Mouse (Mus musculus): ENCODE measurements around the gene Zbtb17. TPM values are rescaled to one million over a fixed set of nuclear protein-coding genes. Genes with fewer than 3 reads are reported as not detected.

Gene Zbtb17
- 34.0 and 35.1 TPM in 2 replicates for polyA plus RNA-seq (2015; fragmentation: Nextera tagmentation; extraction: Ambion mirVana)

DNA sequence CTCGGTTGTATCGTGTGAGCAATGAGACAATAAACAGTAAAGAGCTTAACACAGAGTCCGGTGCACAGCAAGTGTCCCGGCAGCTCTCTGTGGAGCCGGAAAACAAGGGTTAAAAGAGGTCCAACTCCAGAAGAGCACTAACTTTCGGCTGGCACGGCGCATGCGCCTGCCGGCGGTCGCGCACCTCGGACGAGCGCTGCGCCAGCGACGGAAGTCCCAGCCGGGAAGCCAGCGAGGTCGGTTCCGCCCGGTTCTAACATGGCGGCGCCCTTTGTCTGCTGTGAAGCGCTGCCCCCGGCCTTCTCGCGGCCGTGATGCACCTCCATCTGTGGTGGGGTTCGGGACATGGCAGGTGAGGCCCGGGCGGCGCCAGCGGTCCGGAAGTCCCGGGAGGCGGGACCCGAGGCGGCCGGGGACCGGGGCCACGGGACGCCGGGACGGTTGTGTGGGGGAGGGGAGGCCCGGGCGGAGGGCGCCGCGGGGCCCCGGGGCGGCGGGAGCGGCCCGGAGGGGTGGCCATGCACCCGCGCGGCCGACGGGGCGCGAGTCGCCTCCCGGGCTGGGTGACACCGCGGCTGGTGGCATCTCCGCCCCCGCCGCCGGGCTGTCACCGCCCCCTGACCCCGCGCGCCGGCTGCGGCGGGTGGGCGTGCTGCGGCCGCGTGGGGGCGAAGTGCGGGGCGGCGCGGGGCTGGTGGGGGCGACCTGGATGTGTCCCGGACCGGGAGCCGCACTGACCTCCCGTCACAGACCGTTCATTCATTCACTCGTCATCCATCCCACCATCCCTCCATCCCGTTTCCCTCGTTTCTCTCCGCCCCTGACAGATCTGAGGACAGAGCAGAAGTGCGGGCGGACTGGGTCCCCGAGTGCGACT, at the start of gene Zbtb17:
Zbtb17 (plus strand) TSS at position 204 of the 877 bp plus-strand sequence.
- WGBS = under 1% methylated on average over 76 of the region's 102 CpGs
- H3K4me2 ChIP-seq (replicated peaks) = peak within 1 kb of the TSS; percentile 85
- H3K36me3 ChIP-seq = peaks cover 28% of the 10 kb centered on the region
- peak within 1 kb of the TSS; percentile 100 for H3K4me3 ChIP-seq (replicated peaks)
- peak; percentile 88 for ATAC-seq (ENCODE audit: insufficient number of reproducible peaks, low FRiP score, low TSS enrichment, low read depth)
- peak within 1 kb of the TSS; percentile 66 for H3K27ac ChIP-seq (replicated peaks)
- no peaks in the 10 kb centered on the region for H3K27me3 ChIP-seq
- H3K4me1 ChIP-seq = peaks cover 20% of the 10 kb centered on the region
- H3K9me3 ChIP-seq (replicated peaks) = no peaks in the 10 kb centered on the region
- peak within 1 kb of the TSS; percentile 96 for H3K9ac ChIP-seq

DNA sequence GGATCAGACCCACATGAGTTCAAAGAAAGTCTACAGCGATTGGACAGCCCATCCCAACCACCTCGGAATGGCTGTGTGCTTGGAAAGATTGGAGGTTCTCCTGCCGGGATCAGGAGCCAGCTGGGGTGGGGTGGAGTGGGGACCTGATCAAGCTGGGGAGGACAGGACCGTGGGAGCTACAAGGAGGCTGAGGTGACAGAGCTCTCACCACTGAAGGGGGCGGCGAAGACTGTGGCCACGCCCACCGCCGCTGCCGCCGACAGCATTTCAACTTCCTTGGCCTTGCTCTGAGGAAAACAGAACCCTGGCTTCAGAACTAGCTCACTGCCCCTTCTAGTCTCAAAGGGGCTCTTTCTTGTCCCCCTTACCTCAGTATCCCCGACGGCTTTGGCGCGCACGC, 49.7 kb upstream of the Zbtb17 start:
- H3K9ac ChIP-seq = no peak overlapping the region
- no peak overlapping the region for H3K4me3 ChIP-seq (replicated peaks)
- WGBS = 17% methylated on average over 16 of the region's 16 CpGs
- no peaks in the 10 kb centered on the region for H3K27me3 ChIP-seq
- peak overlapping the region; percentile 27; the same call in 1 of the 2 replicates for H3K4me2 ChIP-seq (replicated peaks)
- no peak overlapping the region for H3K27ac ChIP-seq (replicated peaks)
- ATAC-seq (ENCODE audit: insufficient number of reproducible peaks, low FRiP score, low TSS enrichment, low read depth) = no peak
- peaks cover 6% of the 10 kb centered on the region; the same call in 1 of the 2 replicates for H3K4me1 ChIP-seq
- H3K9me3 ChIP-seq (replicated peaks) = no peaks in the 10 kb centered on the region
- H3K36me3 ChIP-seq = no peaks in the 10 kb centered on the region

DNA sequence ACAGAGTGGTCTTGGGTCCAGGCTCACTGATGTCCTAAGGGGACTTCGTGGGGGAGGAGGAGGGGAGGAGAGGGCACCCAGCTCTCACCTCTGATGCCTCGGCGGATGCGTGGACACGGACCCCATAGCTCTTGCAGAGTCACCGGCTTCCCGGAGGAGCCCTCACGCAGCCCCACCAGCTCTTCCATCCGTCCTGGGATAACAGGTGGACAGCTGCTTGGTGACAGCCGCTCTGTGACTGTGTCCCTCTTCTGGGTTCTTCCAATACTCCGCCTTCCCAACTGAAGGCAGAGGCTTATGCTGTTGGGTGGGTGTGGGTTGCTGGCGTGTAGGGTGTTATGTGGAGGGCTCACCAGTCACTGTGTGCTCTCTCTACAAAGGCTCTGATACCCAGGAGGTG, 46.6 kb upstream of the Zbtb17 start:
- Histone ChIP-seq H3K36me3 (no peaks in the 10 kb centered on the region), H3K27ac (replicated peaks) (no peak overlapping the region), H3K9ac (no peak overlapping the region), H3K9me3 (replicated peaks) (no peaks in the 10 kb centered on the region), H3K27me3 (no peaks in the 10 kb centered on the region), H3K4me1 (peaks cover 6% of the 10 kb centered on the region; the same call in 1 of the 2 replicates), H3K4me2 (replicated peaks) (no peak overlapping the region), H3K4me3 (replicated peaks) (no peak overlapping the region)
- peak; percentile 44; the same call in 1 of the 2 replicates for ATAC-seq (ENCODE audit: insufficient number of reproducible peaks, low FRiP score, low TSS enrichment, low read depth)
- 68% methylated on average over 12 of the region's 12 CpGs for WGBS

DNA sequence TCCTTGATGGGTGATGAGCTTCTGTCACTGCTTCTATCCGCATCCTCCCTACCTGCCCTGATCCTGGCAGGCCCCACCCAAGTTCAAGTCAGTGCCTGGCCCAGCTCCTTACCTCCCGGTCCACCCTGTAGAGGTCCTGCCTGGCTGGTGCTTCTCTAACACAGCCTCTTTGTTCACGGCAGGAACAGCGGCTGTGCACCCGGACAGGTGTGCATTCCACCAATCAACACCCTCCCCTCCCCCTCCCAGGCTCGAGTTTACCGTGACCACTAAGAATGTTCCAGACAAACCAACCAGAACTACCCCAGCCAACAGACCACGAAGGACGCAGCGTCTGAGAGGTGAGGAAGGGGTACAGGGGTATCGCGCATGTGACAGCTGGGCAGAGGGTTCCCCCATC, 45.9 kb upstream of the Zbtb17 start, which contains the start of gene Clcnka:
Clcnka (minus strand) TSS at position 180 of the 400 bp plus-strand sequence.
- H3K9ac ChIP-seq = no peak within 1 kb of the TSS
- WGBS = 44% methylated on average over 12 of the region's 12 CpGs

DNA sequence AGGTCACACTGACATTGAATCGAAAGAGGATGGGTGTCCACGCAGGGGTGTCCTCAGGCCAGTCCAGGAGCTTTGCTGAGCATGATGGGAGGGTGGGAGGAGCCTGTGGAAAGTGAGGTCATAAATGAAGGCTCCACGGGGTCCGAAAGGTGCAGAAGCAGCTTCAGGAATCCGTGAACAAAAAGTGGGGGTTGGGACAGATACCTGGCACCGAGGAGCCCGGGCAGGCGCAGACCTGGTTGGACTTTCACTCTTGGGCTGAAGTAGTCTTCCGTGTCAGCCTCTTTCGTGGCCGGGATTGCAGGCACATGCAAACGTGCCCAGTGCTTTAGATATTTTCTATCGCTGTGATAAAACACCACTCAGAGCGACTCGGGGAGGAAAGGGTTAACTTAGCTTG, 44.3 kb upstream of the Zbtb17 start:
- WGBS = 82% methylated on average over 15 of the region's 15 CpGs
- no peak for ATAC-seq (ENCODE audit: insufficient number of reproducible peaks, low FRiP score, low TSS enrichment, low read depth)
- Histone ChIP-seq H3K27ac (replicated peaks) (no peak overlapping the region), H3K36me3 (no peaks in the 10 kb centered on the region), H3K4me3 (replicated peaks) (no peak overlapping the region), H3K9ac (no peak overlapping the region), H3K27me3 (no peaks in the 10 kb centered on the region), H3K4me1 (peaks cover 7% of the 10 kb centered on the region; the same call in 1 of the 2 replicates), H3K4me2 (replicated peaks) (no peak overlapping the region), H3K9me3 (replicated peaks) (no peaks in the 10 kb centered on the region)

More for the DNA sequence above, 45.9 kb upstream of the Zbtb17 start, which contains the start of gene Clcnka:
- no peaks in the 10 kb centered on the region for H3K27me3 ChIP-seq
- no peak within 1 kb of the TSS for H3K4me3 ChIP-seq (replicated peaks)
- peaks cover 6% of the 10 kb centered on the region; the same call in 1 of the 2 replicates for H3K4me1 ChIP-seq
- no peaks in the 10 kb centered on the region for H3K36me3 ChIP-seq
- no peak for ATAC-seq (ENCODE audit: insufficient number of reproducible peaks, low FRiP score, low TSS enrichment, low read depth)
- no peaks in the 10 kb centered on the region for H3K9me3 ChIP-seq (replicated peaks)
- H3K27ac ChIP-seq (replicated peaks) = no peak within 1 kb of the TSS
- no peak within 1 kb of the TSS for H3K4me2 ChIP-seq (replicated peaks)

DNA sequence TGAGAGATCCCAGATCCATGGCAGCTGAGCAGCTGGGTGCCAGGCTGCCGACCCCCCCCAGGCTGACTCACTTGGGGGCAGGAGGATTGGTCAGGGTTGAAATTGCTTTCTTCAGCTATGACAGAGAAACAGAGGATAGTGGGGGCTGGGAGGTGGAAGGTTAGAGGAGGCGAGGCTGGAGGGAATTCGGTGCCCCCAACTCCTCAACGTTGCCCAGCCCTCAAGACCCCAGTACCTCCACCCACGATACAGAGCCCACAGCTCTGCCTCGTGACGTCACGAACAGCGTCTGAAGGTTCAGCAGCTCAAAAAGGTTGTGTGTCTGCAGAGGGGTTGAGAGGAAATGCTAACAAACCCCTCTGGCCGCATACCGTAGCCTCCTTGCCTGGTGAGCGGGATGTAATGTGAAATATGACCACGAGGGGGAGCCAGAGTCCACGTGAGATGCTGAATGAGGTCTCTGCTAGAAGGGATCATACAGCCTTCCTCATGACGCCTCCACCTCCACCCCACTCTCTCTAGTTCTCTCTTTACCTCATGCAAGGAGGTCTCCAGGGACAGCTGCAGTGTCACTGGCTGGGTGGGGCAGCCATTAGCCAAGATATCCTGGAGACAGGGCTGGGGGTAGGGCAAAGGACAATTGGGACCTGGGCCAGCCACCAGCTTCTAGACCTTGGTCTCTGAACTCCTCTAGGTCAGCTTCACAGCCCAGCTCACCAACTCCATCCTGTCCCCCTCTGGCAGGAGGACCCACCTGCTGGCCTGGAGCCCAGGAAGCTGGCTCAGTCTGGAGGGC, 39.7 kb upstream of the Zbtb17 start:
- Histone ChIP-seq H3K27me3 (no peaks in the 10 kb centered on the region; the same call in 1 of the 2 replicates), H3K27ac (replicated peaks) (no peak overlapping the region), H3K4me3 (replicated peaks) (peak overlapping the region; percentile 23), H3K4me1 (peaks cover 7% of the 10 kb centered on the region; the same call in 1 of the 2 replicates), H3K4me2 (replicated peaks) (peak overlapping the region; percentile 46), H3K9me3 (replicated peaks) (no peaks in the 10 kb centered on the region), H3K36me3 (no peaks in the 10 kb centered on the region), H3K9ac (peak overlapping the region; percentile 10; the same call in 1 of the 2 replicates)
- WGBS = 9% methylated on average over 15 of the region's 15 CpGs
- ATAC-seq (ENCODE audit: insufficient number of reproducible peaks, low FRiP score, low TSS enrichment, low read depth) = peak; percentile 69

DNA sequence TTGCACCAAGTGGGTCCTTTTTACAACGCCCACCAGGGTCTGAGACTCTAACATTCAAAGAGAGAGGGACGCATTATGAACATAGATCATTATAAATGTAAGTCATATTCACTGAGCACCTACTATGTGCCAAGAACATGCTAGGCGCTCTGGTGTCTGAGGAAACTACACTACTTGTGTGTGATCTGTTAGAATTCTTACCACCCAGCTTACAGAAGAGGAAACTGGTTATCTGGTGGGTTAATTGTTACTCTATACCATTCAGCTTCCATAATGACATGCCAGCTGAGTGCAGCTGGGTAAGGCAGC, 39.2 kb upstream of the Zbtb17 start:
- no peak overlapping the region for H3K4me3 ChIP-seq (replicated peaks)
- no peak for ATAC-seq (ENCODE audit: insufficient number of reproducible peaks, low FRiP score, low TSS enrichment, low read depth)
- H3K4me2 ChIP-seq (replicated peaks) = no peak overlapping the region
- no peaks in the 10 kb centered on the region for H3K36me3 ChIP-seq
- no peak overlapping the region for H3K27ac ChIP-seq (replicated peaks)
- H3K4me1 ChIP-seq = peaks cover 7% of the 10 kb centered on the region; the same call in 1 of the 2 replicates
- H3K27me3 ChIP-seq = no peaks in the 10 kb centered on the region; the same call in 1 of the 2 replicates
- H3K9ac ChIP-seq = no peak overlapping the region; the same call in 1 of the 2 replicates
- 83% methylated on average over 3 of the region's 3 CpGs for WGBS
- H3K9me3 ChIP-seq (replicated peaks) = no peaks in the 10 kb centered on the region

DNA sequence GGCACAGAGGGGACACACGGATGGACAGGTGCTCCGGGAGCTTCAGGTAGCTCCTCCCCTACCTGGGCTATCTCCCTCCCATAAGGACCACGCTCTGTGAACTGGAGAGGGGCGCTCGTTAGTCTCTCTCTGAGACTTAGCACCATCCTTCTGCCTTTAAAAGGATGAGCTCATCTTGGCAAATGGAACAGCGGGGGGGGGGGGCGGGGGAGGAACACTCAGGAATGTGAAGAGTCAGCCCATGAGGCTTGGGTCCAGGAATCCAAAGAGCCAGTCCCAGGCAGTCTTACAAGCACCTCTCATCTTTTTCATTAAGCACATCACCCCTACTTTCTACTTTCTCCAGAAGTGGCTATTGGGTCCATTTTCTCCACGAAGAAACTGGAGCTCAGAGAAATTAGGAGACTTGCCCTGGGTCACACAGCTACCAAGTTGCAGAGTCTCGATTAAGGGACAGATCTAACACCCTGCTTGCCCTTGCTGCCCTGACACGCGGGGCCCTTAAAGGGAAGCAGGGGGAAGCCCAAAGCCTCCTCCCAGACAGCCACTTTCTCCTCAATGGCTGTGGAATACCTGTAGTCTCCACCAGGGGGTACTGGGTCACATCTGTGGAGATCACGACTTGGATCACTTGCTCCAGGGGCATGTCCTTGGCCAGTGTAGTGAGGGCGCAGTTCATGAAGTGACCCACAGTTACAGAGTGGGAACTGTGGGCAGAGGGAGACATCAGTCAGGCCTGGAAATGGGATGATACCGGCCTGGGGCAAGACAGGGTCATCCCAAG, 37.7 kb upstream of the Zbtb17 start:
- ATAC-seq (ENCODE audit: insufficient number of reproducible peaks, low FRiP score, low TSS enrichment, low read depth) = no peak
- H3K27ac ChIP-seq (replicated peaks) = no peak overlapping the region
- peaks cover 7% of the 10 kb centered on the region; the same call in 1 of the 2 replicates for H3K4me1 ChIP-seq
- H3K27me3 ChIP-seq = no peaks in the 10 kb centered on the region; the same call in 1 of the 2 replicates
- H3K4me3 ChIP-seq (replicated peaks) = no peak overlapping the region
- H3K9me3 ChIP-seq (replicated peaks) = no peaks in the 10 kb centered on the region
- WGBS = 42% methylated on average over 14 of the region's 14 CpGs
- no peak overlapping the region for H3K9ac ChIP-seq
- H3K36me3 ChIP-seq = no peaks in the 10 kb centered on the region
- no peak overlapping the region for H3K4me2 ChIP-seq (replicated peaks)

DNA sequence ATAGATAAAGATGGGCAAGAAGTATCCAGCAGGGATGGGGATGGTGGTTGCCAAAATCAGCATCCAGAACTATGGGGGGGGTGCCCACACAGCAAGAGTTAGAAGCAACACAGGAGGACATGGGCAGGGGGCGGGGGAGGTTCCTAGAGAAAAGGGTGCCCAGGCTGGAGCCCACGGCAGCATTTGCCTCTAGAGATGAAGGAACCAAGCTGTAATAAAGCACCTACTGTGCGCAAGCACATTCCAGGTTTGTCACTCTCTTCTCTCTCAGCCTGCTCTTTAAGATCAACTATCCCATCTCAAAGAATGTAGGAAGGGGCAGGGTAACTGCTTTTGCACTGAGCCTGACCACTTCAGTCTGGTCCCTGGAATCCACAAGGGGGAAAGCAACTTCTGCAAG, 35.9 kb upstream of the Zbtb17 start:
- H3K36me3 ChIP-seq = no peaks in the 10 kb centered on the region
- no peak overlapping the region for H3K4me2 ChIP-seq (replicated peaks)
- 83% methylated on average over 3 of the region's 3 CpGs for WGBS
- H3K4me3 ChIP-seq (replicated peaks) = no peak overlapping the region
- H3K27me3 ChIP-seq = no peaks in the 10 kb centered on the region; the same call in 1 of the 2 replicates
- ATAC-seq (ENCODE audit: insufficient number of reproducible peaks, low FRiP score, low TSS enrichment, low read depth) = no peak
- H3K9ac ChIP-seq = no peak overlapping the region
- no peaks in the 10 kb centered on the region for H3K9me3 ChIP-seq (replicated peaks)
- no peak overlapping the region for H3K27ac ChIP-seq (replicated peaks)
- H3K4me1 ChIP-seq = peaks cover 7% of the 10 kb centered on the region; the same call in 1 of the 2 replicates

DNA sequence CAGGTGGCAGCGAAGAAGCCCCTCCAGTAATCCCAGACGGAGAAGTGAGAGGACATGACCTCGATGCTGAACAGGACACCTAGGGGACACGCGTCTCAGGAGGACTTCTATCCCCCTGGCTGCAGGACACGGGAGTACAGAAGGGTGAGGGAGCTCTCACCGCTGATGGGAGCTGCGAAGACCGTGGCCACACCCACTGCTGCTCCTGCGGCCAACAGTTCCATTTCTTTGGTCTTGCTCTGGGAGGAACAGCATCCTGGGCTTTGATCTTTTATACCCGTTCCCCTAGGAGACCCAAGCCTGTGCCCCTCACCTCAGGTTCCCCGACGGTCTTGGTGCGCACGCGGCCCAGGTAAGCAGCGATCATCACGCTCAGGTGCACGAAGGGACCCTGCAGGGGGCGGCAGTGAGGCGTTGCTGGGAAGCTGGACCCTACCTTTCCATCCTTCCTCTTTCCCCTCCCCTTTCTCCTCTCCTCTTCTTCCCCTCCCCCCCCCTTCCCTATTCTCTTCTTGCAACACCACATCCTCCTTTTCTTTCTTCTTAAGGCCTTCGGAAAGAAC, 32.9 kb upstream of the Zbtb17 start:
- Histone ChIP-seq H3K9ac (no peak overlapping the region), H3K4me2 (replicated peaks) (no peak overlapping the region)
- no peak for ATAC-seq (ENCODE audit: insufficient number of reproducible peaks, low FRiP score, low TSS enrichment, low read depth)

More for the DNA sequence above, 32.9 kb upstream of the Zbtb17 start:
- Histone ChIP-seq H3K4me1 (no peaks in the 10 kb centered on the region), H3K9me3 (replicated peaks) (no peaks in the 10 kb centered on the region), H3K27me3 (no peaks in the 10 kb centered on the region; the same call in 1 of the 2 replicates), H3K4me3 (replicated peaks) (no peak overlapping the region), H3K27ac (replicated peaks) (no peak overlapping the region), H3K36me3 (no peaks in the 10 kb centered on the region)
- WGBS = 18% methylated on average over 22 of the region's 22 CpGs

Measured in embryonic facial prominence, embryonic 15.5 days (tissue).